Mouse (Mus musculus): ENCODE data around the gene Atp8a2.

The Atp8a2 gene

DNA sequence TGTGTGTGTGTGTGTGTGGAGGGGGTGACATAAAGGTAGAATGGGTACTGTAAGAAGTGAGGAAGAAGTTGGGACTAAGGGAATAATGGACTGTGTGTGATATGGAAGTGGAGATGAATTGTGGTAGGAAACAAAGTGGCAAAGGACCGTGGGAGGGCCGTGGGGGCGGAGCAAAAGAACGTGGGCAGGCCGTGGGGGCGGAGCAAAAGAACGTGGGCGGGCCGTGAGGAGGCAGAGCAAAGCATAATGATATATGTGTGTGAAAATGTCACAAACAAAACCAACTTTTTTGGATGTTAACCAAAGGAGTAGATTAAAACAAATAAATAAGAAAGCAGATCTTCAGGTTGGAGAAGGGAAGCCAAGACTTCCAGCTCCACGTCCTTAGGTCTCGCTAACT, 44.6 kb downstream of the Atp8a2 start:
- DNase-seq (ENCODE audit: low spot score), result no peak

DNA sequence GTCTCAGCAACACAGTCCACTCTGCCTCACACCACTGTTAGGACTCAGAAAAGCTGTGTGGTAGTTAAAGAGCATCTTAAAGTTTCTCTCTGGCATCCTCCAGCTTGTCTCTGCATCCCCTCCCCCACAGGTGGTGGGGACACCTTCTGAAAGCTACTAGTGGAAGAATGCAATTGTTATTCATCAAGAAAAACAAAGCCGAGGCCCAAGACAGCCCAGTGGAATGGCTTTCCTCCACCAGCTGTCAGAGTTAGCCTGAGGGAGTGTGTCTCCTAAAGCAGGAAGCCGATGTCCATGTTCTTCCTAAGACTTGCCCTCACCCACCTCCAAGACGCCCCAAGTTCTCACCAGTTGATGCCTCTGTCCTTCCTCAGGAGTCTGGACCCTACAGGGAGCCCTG, 48.1 kb downstream of the Atp8a2 start:
- no peak for DNase-seq (ENCODE audit: low spot score)

DNA sequence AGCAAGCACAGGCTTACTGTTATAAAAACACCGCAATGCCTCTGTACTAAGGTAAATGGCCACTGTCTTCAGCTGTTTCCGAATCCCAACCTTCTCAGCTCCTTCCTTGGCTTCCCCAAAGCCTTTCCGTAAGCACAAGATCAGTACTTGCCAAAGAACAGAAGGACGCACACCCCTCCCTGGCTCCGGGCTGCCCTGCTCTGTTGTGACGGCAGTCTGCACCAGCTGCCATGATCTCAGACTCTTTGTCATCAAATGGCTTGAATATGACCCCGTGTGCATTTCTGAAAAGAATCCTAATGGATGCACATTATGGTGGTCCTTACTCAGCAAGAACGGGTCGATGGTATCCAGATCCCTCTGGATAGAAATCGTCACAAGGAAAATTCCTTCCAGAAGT, 53.7 kb downstream of the Atp8a2 start:
- no peak for DNase-seq (ENCODE audit: low spot score)

DNA sequence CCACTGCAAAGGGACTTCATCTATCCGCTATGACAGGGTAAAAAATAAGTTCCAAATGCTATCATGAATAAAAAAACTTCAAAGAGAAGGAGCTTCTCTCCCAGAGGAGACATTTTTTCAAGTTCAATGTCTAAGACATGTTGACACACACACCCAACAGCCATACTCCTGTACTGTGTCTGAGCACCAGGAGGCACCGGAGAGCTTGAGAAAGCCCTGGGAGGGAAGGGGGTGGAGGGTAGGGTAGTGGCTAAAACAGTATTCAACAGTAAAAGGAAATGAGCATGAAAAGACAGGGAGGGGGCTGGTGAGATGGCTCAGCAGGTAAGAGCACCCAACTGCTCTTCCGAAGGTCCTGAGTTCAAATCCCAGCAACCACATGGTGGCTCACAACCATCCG, 58.6 kb downstream of the Atp8a2 start:
- no peak for DNase-seq (ENCODE audit: low spot score)

DNA sequence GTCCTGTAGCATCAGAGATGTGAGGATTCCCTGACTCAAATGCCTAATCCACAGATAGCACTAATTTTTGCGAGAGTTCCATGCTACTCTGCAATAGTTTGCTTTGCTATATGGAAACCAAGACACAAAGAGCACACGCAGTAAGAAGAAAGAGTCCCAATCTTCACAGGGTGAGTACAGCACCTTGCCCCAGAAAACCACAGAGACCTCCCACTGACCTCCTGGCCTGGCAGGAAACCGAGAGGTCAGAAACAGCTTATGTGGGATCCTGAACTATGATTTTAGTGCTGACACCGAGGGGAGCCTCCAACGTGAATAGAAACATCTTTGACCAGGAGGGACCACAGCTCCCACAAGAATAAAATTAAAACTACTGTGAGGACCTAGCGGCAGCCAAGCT, 59.2 kb downstream of the Atp8a2 start:
- no peak for DNase-seq (ENCODE audit: low spot score)

DNA sequence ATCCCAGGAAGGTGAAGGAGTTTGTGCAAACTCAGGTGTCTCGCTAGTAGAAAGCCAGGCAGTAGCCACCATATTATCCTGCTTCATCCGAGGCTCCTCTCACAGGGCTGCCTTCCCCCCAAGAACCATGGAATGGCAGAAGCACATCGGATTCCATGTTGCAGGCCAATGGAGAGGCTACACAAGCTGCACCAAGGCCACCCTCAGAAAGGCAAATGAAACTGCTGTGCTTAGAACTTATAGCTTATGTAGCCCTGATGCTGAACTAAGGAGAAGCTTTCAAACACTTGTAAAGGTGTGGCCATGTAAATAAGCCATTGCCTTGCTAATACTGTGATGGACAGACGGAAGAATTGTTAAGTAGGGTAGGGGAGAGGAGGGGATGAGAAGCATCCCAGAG, 61.2 kb downstream of the Atp8a2 start:
- no peak for DNase-seq (ENCODE audit: low spot score)

DNA sequence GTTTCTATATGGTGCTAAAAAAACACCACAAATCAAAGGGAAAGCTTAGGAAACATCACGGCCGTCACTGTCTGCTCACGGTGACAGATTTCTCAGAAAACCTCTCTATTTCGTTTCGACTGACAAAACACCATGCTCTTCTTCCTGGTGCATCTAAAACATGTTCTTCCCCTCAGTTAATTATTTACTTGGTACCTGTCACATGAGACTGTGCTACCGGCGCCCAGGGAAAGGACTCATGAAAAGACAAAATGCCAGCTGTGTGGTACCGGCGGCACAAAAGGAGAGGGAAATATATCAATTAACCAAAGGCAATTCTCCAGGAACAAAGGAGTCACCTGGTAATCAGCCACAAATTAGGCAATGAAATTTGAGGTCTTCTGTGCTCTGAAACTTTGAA, 62.3 kb downstream of the Atp8a2 start:
- no peak for DNase-seq (ENCODE audit: low spot score)

DNA sequence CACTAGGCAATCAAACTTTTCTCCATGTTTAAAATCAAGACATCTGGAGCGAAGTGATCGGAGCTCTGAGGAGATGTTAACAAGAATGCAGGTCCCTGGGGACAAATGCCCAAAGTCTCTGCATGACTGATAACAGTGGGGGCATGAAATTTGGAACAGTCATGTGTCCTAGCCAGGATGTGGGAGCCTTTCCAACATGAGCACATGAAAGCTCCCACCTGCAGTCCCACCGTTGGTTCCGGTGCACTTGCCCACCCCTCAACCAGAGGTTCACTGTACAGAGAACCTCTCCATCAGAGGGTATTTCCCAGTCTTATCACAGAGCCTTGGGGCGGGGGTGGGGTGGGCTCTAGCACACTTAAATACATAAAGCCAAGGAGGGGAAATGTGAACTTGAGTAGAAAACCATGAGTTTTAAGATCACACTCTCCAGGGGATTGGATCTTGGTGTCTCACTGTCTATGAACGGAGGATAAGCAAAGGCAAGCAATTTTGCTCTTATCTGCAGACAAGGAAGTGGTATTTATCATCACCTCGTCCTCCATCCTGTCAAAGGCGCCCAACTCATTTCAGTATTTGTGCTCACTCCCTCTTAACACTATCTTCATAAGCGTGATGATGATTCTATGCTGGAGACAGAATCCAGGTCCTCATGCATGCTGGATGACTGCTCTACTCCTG, 65.6 kb downstream of the Atp8a2 start:
- no peak for DNase-seq (ENCODE audit: low spot score)

DNA sequence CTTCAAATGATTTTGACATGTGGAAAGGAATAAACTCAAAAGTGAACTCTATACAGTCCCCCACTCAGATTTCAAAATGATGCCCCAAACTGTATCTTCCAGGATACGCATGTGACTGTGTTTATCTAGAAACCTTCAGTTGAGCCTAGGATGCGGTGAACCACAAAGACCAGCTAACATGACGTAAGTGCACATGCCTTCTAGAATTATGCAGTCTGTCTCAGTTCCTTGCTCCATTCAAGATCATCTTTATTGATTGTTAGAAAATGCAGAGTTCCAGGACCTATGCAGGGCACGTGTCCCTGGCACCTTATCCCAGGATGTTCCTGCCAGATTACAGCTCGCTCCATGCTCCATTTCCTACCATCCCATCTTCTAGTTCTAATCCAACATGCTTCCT, 67.4 kb downstream of the Atp8a2 start:
- DNase-seq (ENCODE audit: low spot score), result no peak

DNA sequence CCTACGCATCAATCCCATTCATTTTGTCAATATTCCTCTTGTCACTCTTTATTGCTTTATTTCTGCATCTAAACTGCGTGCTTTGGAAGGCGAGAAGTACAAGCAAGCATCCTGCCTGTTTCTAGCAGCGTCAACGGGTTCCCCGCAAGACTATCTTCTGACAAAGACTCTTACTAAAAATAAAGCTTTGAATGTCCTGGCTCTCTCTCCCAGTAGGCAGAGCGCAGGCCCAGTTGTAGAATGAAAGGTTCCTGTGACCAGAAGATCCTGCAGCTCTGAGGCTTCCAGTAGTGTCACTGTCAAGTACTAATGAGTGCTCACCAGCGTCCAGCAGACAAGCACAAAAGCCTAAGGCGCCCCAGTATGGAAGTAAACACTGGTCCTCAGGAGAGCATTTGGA, 71.8 kb downstream of the Atp8a2 start:
- DNase-seq (ENCODE audit: low spot score), result no peak

DNA sequence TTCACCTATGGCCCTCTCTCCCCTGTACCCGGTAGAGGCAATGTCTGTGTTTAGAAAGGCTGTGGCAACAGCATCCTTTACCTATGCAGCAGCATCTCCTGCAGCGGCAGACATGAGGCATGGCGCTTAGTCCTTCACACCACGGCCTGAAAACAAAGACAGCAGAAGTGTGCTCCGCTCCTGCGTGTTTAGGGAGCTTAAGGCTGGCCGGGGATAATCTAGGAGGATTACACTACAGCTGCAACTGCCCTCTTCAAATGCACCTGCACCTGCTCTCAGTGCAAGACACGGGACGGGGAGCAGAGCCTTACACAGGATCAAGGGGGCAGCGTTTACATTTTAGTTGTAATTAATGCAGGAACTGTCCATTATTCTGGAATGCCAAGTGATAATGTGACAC, 75.4 kb downstream of the Atp8a2 start:
- no peak for DNase-seq (ENCODE audit: low spot score)

DNA sequence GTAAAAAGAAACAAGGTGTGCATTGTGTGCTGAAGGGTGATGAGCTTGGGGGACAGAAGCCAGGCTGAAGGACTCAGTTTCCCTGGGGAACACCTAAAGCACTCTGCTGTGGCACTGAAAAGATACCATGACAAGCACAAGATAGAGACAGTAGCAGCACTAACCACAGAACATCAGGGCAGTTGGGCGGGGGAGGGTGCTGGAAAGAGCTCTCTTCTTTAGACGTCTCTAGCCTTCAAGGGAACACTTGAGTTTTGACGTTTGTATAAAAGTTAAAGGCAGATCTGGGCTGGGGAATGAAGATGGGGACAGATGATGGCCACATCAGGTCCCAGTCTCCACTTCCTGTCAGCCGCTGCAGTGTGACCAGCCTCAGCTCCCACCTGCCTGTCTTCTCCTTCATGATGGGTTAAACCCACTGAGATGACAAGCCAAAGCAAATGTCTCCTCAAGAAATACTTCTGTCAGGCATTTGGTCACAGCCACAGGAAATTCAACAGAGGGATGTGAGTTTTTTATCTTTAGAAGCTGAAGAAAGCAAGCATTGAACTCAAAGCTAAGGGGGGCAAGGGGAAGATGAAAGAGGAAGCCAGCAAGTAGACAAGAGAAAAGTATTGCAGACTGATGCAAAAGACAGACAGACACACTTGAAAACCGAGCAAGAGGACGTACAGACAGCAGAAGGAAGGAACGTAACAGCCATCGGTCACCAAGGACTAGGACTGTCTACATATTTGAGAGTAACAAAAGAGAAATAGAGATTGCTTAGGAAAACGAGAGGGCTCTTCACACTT, 79.0 kb downstream of the Atp8a2 start:
- DNase-seq (ENCODE audit: low spot score), result no peak

DNA sequence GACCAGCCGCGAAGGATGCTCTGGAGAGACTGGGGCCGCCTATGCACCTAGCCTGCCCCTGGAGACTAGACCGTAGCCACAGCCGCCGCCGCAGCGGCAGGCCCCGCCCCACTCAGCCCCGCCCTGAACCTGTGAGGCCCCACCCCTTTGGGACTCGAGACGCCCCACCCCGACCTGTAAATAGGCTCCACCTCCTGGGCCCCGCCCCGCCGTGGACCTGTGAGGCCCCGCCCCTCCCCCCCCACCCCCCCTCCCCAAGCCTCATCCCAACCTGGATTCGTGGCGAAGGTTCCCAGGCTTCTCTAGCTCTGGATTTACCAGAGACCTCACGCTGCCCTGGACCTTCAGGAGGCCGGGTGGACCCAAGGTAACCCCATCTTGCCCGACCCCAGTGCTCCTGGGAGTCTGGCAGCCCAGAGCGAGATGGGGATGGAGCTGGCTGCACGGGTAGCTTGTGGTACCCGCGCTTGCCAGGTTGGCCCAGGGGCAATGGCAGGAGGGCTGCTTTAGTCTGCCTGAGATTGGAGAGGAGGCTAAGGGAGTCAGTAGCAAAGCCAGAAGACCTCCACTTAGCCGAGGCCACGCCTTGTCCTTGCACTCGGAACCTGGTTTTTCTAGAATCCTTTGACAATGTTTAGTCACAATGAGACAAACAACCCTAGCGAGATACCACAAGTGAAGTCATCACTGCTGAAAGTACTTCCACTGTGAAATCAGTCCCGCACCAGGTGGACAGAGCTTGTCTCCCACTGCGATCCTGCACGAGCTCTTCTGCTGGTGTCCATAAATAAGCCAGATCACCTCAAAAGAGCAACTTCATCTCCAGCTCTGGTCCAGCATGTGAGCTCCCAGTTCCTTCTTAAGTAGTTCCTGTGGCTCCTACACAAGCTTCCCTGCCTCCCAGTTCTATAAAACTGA, 109.9 kb downstream of the Atp8a2 start:
- no peak for DNase-seq (ENCODE audit: low spot score)

DNA sequence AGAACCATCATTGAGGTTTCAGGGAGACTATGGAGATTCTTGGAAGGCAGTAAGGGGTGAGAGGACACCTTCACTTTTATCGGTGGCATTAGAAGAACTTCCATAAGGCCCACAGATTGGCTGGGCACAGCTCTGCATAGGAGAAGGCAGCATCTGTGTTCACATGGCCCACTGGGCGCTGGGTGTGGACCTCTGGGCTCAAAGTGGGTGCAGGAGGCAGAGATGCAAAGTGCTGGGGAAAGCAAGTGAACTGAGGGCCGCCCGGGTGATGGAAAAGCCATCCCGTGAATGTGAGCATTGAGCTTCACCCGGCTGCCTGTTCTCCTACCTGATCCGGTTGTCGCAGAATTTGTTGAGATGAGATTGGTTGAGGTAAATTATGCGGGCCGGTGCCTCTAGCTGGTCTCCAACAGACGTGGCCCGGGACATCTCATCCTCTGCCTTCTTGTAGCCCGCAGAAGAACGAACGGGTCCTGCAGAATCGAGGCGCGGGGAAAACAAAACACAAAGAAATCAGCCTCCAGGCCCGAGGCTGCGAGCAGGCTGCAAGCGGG, 110.6 kb downstream of the Atp8a2 start:
- no peak for DNase-seq (ENCODE audit: low spot score)

DNA sequence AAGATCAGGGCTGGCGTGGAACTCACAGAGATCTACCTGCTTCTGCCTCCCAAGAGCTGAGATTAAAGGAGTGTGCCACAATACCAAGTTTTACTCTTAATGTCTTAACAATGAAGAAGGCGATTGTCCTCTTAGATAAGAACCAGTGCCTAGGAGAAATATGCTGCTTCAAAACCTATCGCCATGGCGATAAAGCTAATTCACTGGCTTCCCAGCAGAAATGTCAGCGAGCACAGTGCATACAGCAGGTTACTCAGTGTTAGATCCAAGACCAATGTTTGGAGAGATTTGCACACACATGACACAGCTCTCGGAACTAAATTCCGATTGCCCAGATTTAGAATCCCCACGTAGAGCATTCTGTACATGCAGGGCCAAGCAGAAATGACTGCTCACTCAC, 114.2 kb downstream of the Atp8a2 start:
- no peak for DNase-seq (ENCODE audit: low spot score)

DNA sequence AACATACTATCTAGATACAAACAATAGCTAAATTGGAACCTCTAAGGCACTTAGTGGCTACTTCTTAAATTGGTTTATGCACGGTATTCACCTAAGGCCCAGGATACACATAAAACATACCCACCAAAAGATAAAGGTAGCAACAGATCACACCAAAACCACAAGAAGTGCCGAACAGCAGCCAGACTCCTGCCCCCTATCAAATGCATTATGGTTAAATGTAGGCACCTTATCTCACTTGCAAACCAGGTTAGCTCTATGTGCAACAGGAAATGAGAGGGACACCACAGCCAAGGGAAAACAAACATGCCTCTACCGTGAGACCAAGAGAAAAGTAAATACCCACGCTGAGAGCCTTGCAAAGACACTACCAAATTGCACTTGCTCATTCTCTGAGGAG, 124.5 kb downstream of the Atp8a2 start:
- no peak for DNase-seq (ENCODE audit: low spot score)

DNA sequence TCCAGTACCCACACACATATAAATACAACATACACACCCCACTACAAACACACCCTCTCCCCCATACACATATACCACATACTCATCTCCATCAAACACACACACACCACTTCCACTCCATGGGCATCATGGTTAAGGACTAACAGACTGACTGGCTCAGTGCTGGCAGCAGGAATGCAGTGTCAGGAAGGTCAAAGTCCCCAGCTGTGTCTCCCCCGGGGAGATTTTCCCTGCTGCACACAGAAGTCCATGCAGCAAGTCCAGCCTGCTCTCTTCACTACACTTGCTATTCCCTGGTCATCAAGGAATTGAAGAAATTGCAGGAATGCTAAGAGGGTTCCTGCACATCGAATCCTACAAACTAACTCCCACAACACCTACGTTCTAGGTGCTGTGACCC, 131.8 kb downstream of the Atp8a2 start:
- DNase-seq (ENCODE audit: low spot score), result no peak

DNA sequence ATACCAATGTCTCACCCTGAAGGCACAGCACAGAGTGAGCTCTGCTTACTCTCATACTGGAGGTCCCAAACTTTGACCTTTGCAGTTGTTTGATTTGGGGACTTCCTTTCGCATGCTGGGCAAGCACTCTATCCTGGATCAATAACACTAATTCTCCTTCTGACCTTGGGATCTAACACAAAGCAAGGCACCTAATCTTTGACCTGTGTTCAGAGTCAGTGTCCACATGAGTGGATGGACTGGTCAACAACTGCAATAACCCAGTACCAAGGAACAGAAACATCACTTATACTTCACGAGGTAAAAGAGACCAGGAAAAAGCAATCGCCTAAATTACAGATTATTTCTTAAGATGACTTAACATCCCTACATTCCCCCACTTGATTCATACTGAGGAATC, 136.0 kb downstream of the Atp8a2 start:
- DNase-seq (ENCODE audit: low spot score), result no peak

DNA sequence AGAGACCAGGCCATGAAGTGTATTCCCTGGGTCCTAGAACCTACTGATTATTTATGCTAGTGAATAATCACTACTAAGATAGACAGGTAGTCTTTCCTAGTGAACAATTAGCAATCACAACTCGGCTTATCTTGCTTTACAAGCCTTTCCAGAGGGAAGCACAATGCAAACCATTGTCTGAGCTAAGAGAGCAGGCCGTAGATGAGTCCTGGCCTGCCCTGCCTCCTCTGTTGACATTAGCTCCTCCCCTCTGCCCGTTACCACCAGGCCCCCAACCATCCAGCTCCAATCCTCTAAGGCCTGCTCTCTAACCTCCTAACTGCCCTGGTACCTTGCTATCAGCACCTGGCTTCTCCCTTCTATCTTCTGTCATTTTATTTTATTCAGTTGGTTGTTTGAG, 138.1 kb downstream of the Atp8a2 start:
- no peak for DNase-seq (ENCODE audit: low spot score)

DNA sequence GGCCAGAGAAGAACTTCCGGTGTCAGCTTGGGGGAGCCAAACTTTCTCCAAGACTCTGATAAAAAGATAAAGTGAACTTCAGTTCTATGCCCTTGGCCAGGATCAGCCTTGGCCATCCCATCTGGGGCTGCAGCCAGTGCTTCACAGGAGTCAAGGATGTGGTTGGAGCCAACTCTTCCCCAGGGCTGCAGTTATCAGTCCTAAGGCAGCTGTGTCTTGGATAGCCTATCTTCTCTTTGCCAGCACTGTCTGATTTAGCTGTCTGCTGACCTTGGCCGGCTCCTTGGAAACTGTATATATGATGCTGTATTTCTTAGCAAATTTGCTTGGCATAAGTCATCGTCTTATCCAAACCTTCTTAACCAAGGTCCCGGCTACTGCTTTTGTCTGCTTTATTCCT, 141.7 kb downstream of the Atp8a2 start:
- DNase-seq (ENCODE audit: low spot score), result no peak

DNA sequence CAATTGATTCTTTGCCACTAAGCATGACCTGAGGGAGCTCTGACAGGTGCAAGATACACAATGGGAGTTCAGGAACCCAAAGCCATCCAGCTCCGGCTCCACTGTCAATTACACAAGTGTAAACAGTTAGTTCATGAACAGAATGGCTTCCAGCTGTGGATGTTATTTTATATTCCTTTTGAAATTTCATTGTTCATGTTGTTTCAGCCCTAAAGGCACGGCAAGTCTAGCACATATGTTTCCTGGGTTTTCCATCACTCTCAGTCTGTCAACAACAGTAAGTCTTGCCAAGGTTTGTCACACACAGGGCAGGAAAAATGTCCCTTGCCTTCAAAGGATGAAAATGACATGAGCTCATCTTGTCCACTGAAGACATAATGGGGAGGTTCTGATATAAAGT, 166.3 kb downstream of the Atp8a2 start:
- DNase-seq (ENCODE audit: low spot score), result no peak

DNA sequence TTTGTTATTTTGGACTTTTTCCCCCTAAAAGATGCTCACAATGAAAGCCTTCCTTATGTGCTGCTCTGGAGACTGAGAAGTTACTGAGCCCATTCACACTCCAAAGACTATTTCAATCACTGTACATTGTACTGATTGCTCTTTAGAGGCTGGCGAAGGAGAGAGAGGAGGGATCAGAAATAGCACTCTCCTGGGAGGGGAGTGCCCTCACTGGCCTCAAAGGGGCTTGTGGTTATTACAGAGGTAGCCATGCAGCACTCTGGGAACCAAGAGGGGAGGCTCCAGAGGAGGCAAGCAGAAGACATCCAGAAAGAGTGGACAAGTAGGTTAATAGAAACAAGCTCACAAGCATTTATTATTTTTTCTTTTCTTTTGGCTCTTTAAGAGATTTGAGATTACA, 169.8 kb downstream of the Atp8a2 start:
- DNase-seq (ENCODE audit: low spot score), result no peak

DNA sequence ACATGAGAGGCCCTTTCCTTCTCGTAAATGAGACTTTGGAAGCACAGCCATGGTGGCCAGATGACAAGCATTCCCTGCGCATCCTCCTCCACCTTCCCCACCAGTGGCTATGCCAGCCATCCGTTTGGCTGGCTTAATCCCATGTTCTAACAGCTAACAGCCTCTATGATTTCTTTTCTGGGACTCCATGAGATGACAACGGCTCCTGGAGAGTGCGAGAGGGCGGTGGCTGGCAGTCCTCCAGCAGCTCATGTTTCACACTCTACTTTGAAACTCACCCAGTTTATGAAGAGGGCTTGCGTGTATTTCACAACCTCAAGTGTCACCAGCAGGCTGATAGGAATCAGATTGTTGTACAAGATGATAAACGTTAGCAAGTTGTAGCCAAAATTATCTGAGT, 170.3 kb downstream of the Atp8a2 start:
- DNase-seq (ENCODE audit: low spot score), result peak; percentile 38
